Mouse (Mus musculus): ENCODE results near the gene Cxcl2.

Cxcl2 gene

GRCm38 (mm10) chr5:90903339-90904020 lies at the start of gene Cxcl2:
TSS of gene Cxcl2 (plus strand) at chr5:90903871.
- no peak for DNase-seq (ENCODE audit: low spot score in 2 of 2)

DNA sequence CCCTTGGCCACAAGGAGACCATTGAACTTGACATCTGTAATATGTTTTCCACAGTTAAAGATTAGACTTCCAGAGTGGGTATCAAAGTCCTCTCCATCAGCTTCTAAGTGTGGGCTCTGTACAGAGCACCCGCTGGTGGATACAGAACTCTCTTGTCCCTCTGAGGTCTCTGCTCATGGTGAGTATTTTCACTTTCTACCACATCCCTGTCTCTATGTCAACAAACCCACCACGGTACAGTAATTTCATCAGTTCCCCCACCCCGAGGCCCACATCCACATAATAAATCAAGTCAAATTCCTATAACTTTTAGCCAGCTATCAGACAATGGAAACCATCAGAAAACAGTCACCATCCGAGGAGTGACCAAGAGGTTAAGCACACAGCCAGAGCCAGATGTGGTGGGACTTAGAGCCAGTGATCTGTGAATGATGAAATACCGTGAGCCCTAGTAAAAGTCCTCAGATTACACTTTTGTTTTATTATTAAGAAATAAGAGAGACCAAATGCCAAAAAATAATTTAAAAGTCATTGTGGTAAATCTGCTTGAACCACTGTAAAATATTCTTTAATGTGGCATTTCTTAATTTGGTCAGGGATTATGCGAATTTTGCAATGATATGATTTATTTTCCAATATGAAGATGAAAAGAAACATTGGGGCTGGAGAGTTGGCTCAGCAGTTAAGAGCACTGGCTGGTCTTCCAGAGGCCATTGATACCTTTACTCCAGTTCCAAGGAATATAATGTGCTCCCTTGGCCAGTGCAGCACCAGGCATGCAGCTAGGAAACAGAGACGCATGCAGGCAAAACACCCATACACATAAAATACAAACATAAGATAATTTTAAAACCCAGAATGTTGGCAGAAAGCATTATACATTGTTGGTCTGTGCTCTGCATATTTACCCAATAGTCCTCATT lies 48.1 kb upstream of the Cxcl2 start:
- no peak for DNase-seq (ENCODE audit: low spot score in 2 of 2)

DNA sequence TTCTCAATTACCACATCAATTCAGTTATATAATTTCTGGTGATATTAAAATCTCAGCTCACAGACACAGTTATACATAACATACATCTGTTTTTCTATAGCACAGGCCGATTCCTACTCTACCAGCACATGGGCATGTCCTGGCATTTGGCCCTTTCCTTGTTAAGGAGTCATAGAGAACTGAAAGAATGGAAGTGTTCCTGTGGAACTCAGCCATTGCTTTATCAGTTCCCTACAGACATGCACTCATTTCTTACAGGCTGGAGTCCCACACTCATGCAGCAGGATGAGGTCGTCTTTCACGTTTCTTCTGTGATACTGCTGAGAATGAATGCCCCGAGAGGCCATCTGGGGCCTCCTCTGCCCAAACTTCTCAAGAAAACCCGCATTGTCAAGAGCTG lies 46.2 kb upstream of the Cxcl2 start:
- DNase-seq (ENCODE audit: low spot score in 2 of 2), result no peak

DNA sequence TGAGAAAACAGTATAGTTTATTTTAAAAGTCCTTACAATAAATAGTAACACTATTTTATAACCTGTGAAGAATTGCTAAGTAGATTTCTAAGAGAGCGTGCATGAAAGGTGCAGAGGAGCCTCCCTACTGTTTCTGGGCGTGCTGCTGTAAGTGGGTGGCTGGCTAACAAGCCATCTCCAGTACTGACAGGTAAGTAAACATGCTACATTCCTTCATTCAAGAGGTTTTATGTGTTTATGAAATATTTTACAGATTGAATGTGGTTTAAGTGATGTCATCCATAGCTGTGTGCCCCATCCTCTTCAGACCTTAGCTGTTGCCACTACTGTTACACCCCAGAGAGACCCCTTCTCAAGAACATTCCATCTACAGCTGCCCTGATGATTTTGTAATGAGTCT lies 45.2 kb upstream of the Cxcl2 start:
- no peak for DNase-seq (ENCODE audit: low spot score in 2 of 2)

- no peak for DNase-seq (ENCODE audit: low spot score in 2 of 2)
These were observed 44.6 kb upstream of the Cxcl2 start for GRCm38 (mm10) chr5:90859031-90859430.

GRCm38 (mm10) chr5:90861876-90862375 lies 41.7 kb upstream of the Cxcl2 start:
- DNase-seq (ENCODE audit: low spot score in 2 of 2), result no peak

DNA sequence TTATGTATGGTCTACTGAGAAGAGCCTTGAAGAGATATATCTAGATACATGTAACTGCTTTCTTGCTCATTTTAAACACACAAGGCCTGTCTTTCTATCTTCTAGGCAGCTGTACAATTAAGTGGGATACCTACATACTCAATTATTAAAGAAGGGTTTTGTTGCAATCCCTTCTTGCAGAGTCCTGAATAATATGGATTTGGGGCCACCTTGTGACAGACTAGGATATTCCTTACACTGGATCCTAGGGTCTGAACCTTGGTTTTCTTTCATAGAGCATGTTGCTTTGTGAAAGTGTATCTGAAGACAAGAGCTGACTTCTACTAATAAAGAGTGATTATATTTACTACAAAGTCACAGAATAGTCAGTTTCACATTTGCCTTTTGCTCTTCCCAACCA lies 36.9 kb upstream of the Cxcl2 start:
- no peak for DNase-seq (ENCODE audit: low spot score in 2 of 2)

GRCm38 (mm10) chr5:90872377-90872776 lies 31.3 kb upstream of the Cxcl2 start:
- no peak for DNase-seq (ENCODE audit: low spot score in 2 of 2)

GRCm38 (mm10) chr5:90876045-90876444 lies 27.6 kb upstream of the Cxcl2 start:
- DNase-seq (ENCODE audit: low spot score in 2 of 2), result no peak

DNA sequence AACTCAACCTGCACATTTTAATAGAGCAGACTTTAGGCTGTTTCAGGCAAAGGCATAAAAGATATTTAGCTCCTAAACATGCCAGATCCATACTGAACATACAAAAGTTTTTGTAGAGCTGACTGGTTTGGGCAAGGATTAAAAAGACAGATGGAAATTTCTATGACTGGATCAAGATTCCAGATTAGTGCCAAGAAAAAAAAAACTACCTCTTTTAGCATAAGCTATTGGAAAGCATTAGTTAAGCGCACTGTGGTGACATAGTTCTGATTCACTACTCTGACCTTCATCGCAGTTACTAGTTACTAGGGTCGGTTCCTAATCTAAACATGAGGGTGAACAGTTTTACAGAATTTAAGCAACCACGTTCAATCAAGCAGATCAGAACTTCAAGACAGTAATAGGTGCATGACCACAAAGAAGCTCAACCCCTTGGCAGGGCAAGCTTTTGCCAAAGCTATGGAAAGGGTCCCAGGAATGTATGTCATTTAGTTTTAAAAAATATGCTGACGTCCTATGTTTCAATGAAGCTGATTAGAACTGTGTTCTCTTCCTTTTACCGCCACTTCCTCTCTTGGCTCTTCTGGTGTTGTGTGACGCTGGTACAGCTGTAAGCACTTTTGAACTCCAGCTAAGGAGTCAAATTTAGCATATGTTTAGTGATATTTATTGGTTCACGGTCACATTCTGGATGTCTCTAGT lies 27.0 kb upstream of the Cxcl2 start:
- no peak for DNase-seq (ENCODE audit: low spot score in 2 of 2)

DNA sequence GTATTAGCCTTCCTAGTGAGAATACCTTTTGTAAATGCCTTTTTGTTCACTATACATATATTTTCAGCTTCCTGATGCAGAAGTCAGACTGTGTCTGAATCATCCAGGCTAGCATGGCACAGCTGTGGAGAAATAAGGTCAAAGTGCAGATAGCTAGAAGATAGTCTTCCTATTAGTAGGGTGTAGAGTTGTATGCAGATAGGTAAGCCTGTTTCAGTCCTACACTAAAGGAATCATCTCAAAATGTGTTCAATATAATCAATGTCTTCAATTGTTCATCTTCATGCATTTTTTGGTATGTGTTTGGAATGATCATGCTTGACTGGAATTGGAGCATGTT lies 26.5 kb upstream of the Cxcl2 start:
- DNase-seq (ENCODE audit: low spot score in 2 of 2), result no peak

DNA sequence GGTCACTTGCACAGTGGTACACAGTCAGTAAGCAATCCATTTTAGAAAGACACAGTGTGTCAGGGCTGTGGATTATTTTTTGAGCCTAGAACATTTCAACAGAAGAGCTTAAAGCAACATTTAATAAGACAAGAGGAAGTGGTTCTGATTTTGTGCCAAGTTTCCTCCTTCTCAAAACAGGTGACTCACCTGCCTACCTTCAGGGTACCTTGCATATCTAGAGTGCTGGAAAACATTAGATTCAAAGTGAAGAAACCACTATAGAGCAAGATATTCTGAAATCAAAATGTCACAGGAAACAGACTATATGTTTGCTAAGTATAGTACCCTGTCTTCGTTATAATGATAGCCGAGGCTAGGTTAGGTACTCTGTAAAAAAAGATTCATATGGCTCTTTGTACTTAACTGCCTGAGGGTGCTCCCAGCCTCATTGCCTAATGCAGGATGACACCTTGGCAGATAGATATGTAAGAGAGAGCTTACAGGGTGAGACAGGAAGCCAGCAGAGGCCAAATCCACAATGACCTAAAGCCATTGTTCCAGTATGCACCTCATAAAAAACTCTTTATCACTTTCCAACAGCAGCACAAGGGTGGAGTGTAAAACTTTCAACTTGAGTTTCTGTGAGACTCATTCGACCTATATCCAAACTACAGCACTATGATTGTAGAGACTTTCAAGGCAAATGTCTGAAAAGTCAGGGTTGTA lies 24.2 kb upstream of the Cxcl2 start:
- DNase-seq (ENCODE audit: low spot score in 2 of 2), result no peak

DNA sequence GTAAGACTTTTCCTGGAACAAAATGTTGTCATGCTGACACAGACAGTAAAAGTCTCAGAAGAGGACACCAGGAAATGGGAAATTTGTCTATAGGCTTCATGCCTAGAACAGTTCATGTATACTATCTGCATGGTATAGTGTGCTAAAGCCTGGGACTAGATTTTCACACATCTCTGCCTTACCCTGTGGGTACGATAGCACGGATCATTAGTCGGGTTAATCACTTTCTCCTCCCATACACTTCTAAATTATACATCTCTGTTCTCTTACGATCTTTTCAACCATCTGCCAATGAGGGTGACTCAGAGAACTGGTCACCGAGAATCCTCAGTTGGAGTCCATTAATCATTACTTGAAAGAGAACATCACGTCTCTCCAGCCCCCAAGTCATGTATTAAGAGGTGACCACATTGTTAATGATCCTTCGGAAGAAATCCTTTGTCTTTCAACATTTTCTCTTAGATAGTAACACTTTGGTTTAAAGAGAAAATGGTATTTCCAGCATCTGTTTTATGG lies 23.3 kb upstream of the Cxcl2 start:
- no peak for DNase-seq (ENCODE audit: low spot score in 2 of 2)

DNA sequence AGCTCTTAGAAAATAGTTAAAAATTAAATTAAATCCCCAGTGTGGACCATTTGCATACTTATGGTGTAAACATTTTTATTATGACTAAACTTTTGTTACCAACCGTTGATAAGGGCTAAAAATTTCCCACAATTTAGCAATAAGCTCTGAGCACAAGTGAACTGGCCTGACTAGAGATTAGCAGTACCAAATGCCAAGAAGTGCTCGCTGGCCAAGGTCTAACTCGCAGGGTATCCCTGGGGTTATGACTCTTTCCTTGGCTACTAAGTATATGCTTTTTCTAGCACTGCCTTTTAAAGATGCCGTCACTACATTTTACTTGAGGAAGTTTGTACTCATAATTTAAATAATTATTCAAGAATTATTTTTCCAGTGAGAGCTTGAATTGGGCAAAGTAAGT lies 22.6 kb upstream of the Cxcl2 start:
- DNase-seq (ENCODE audit: low spot score in 2 of 2), result no peak

DNA sequence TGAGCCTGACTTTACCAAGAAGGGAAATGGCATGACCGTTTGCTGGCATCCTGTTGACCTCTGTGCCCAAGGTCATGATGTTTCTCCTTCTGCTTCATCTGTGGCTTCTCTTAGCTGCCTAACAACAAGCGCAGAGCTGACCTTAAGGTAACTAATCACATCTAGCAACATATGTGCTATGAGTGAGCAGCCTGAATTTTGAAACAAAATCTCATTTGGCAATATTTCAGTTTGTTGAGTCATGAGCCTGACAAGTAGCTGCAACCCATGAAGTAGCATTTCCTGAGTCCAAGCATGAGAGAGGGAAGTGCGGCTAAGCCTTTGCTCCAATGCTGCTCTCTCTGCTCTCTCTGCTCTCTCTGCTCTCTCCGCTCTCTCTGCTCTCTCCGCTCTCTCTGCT lies 22.0 kb upstream of the Cxcl2 start:
- DNase-seq (ENCODE audit: low spot score in 2 of 2), result no peak

GRCm38 (mm10) chr5:90882146-90882545 lies 21.5 kb upstream of the Cxcl2 start:
- no peak for DNase-seq (ENCODE audit: low spot score in 2 of 2)

GRCm38 (mm10) chr5:90884628-90885242 lies 18.9 kb upstream of the Cxcl2 start:
- DNase-seq (ENCODE audit: low spot score in 2 of 2), result no peak

DNA sequence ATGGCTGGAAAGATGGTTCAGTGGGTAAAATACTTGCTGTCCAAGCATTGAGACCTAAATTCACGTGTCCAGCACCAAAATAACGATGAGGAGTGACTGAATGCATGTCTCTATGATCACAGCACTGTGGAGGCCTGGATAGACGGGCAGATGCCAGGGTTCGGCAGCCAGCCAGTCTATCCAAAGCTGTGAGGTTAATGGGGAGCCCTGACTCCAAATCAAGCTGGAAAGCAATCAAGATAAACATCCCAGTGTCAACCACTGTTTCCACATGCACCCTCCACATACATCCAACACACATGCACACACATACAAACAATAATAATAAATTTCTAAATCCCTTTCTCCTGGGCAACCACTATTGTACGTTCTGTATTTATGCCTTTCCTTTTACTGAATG lies 15.0 kb upstream of the Cxcl2 start:
- DNase-seq (ENCODE audit: low spot score in 2 of 2), result no peak

DNA sequence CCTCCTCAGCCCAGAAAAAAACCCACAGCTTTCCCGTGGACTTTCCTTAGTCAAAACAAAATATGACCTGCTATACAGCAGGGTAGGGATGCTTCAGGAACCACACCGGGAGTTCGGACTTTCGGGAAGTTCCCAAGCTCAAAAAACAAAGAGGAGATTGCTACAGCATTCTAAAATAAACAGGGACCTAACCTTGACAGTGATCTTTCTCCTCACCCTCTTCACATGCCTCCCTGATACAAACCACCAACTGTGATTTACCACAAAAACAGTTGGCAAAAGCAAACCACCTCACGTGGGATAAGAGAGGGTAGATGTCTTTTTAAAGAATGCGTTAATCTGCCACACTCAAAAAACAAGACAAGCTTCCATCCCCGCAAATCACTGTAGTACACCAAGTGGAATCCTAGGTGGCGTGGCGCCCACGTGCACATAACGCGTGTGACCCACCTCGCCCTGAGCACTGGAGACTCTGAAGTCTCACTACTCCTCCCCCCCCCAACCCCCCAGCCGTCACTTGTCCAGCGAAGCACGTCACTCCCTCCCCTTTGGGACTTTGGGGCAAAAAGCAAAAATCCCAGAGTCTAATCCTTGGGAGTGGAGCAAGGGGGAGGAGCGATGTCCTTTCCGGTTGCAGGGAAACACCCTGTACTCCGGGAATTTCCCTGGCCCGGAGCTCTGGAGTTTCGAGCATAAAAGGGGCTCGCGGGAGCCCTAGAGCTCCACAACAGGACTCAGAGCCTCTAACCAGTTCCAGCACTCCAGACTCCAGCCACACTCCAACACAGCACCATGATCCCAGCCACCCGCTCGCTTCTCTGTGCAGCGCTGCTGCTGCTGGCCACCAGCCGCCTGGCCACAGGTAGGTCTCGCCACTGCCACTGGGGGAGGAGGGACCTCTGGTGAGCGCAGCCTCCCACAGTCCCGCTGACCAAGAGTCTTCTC lies 12.9 kb upstream of the Cxcl2 start, which contains the start of gene Cxcl1:
TSS of gene Cxcl1 (plus strand) at position 723 of the 945 bp plus-strand sequence.
- DNase-seq (ENCODE audit: low spot score in 2 of 2), result no peak

DNA sequence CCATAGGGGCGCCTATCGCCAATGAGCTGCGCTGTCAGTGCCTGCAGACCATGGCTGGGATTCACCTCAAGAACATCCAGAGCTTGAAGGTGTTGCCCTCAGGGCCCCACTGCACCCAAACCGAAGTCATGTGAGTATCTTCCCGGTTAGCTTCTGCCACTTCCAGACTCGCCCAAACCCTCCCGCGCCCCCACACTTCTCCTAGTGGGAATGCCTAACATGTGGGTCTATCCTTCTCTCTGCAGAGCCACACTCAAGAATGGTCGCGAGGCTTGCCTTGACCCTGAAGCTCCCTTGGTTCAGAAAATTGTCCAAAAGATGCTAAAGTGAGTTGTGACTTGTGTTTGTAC lies 12.2 kb upstream of the Cxcl2 start:
- DNase-seq (ENCODE audit: low spot score in 2 of 2), result no peak

Measured in right cerebral cortex, adult 2 months (tissue).